Mouse (Mus musculus): ENCODE results near the gene Kbtbd2. TPM values are rescaled to one million over a fixed set of nuclear protein-coding genes. Genes with fewer than 3 reads are reported as not detected.

Gene Kbtbd2
- total RNA-seq, 2 experiments from 2014 or later: 58.1 to 66.1 TPM

- no peak overlapping the region for H3K27ac ChIP-seq
- H3K4me3 ChIP-seq: no peak overlapping the region
- intact Hi-C loops (cut with DNase I): no loop called here
- no peak for DNase-seq (ENCODE audit: extremely low spot score in 1 of 2, low spot score in 2 of 2)
- no peak for TF ChIP-seq CTCF (IDR thresholded peaks at IDR 0.05)
These were observed 13.9 kb downstream of the Kbtbd2 start for GRCm38 (mm10) chr6:56783561-56784272.

- Histone ChIP-seq H3K4me3 (no peak overlapping the region), H3K27ac (no peak overlapping the region)
- intact Hi-C loops (cut with DNase I): no loop called here
- no peak for DNase-seq (ENCODE audit: extremely low spot score in 1 of 2, low spot score in 2 of 2)
- no peak for TF ChIP-seq CTCF (IDR thresholded peaks at IDR 0.05)
These were observed 18.0 kb downstream of the Kbtbd2 start for GRCm38 (mm10) chr6:56779636-56780035.

- intact Hi-C loops (cut with DNase I): no loop called here
- Histone ChIP-seq H3K27ac (no peak overlapping the region), H3K4me3 (no peak overlapping the region)
- TF ChIP-seq CTCF (IDR thresholded peaks at IDR 0.05): no peak
- DNase-seq (ENCODE audit: extremely low spot score in 1 of 2, low spot score in 2 of 2): no peak
These were observed 21.8 kb downstream of the Kbtbd2 start for GRCm38 (mm10) chr6:56775816-56776215.

- DNase-seq (ENCODE audit: extremely low spot score in 1 of 2, low spot score in 2 of 2): no peak
- no peak overlapping the region for H3K4me3 ChIP-seq
- no peak for TF ChIP-seq CTCF (IDR thresholded peaks at IDR 0.05)
- H3K27ac ChIP-seq: no peak overlapping the region
- intact Hi-C loops (cut with DNase I): no loop called here
These were observed 31.9 kb downstream of the Kbtbd2 start for GRCm38 (mm10) chr6:56765696-56766095.

- H3K4me3 ChIP-seq: no peak overlapping the region
- no peak for TF ChIP-seq CTCF (IDR thresholded peaks at IDR 0.05)
- no peak overlapping the region for H3K27ac ChIP-seq
- intact Hi-C loops (cut with DNase I): no loop called here
- no peak for DNase-seq (ENCODE audit: extremely low spot score in 1 of 2, low spot score in 2 of 2)
These were observed 32.3 kb downstream of the Kbtbd2 start for GRCm38 (mm10) chr6:56765265-56765664.

GRCm38 (mm10) chr6:56759324-56759723 lies 38.3 kb downstream of the Kbtbd2 start:
- no peak for TF ChIP-seq CTCF (IDR thresholded peaks at IDR 0.05)
- intact Hi-C loops (cut with DNase I): no loop called here
- no peak for DNase-seq (ENCODE audit: extremely low spot score in 1 of 2, low spot score in 2 of 2)

GRCm38 (mm10) chr6:56756117-56756516 lies 41.5 kb downstream of the Kbtbd2 start:
- Histone ChIP-seq H3K27ac (no peak overlapping the region), H3K4me3 (no peak overlapping the region)
- TF ChIP-seq CTCF (IDR thresholded peaks at IDR 0.05): no peak
- intact Hi-C loops (cut with DNase I): no loop called here
- no peak for DNase-seq (ENCODE audit: extremely low spot score in 1 of 2, low spot score in 2 of 2)

More at GRCm38 (mm10) chr6:56759324-56759723, 38.3 kb downstream of the Kbtbd2 start:
- Histone ChIP-seq H3K4me3 (no peak overlapping the region), H3K27ac (no peak overlapping the region)

- DNase-seq (ENCODE audit: extremely low spot score in 1 of 2, low spot score in 2 of 2): no peak
- Histone ChIP-seq H3K27ac (no peak overlapping the region), H3K4me3 (no peak overlapping the region)
- TF ChIP-seq CTCF (IDR thresholded peaks at IDR 0.05): no peak
- intact Hi-C loops (cut with DNase I): no loop called here
These were observed 43.9 kb downstream of the Kbtbd2 start for GRCm38 (mm10) chr6:56753719-56754118.

GRCm38 (mm10) chr6:56745950-56746543 lies 51.6 kb downstream of the Kbtbd2 start:
- no peak overlapping the region for H3K27ac ChIP-seq
- no peak for TF ChIP-seq CTCF (IDR thresholded peaks at IDR 0.05)
- H3K4me3 ChIP-seq: no peak overlapping the region
- DNase-seq (ENCODE audit: extremely low spot score in 1 of 2, low spot score in 2 of 2): no peak
- intact Hi-C loops (cut with DNase I): no loop called here

- Histone ChIP-seq H3K27ac (no peak overlapping the region), H3K4me3 (no peak overlapping the region)
- intact Hi-C loops (cut with DNase I): no loop called here
- DNase-seq (ENCODE audit: extremely low spot score in 1 of 2, low spot score in 2 of 2): no peak
- TF ChIP-seq CTCF (IDR thresholded peaks at IDR 0.05): no peak
These were observed 65.1 kb downstream of the Kbtbd2 start for GRCm38 (mm10) chr6:56732545-56732944.

Other genes with a start within 250 kb of the Kbtbd2 start
- 1 to 10 TPM; 3.1 to 6.3 TPM for gene Pde1c, start 228.7 kb downstream of the Kbtbd2 start, total RNA-seq (2021)
- 10 to 100 TPM; 13.6 to 14.4 TPM for gene Lsm5, start 93.1 kb downstream of the Kbtbd2 start, total RNA-seq (2021)
- 10 to 100 TPM; 42.6 to 46.4 TPM for gene Avl9, start 82.9 kb downstream of the Kbtbd2 start, total RNA-seq (2021)
- gene Fkbp9, start 34.2 kb upstream of the Kbtbd2 start, total RNA-seq (2021): 10 to 100 TPM; 25.9 to 26.6 TPM
- 10 to 100 TPM; 56.1 to 56.6 TPM for gene Nt5c3, start 126.1 kb upstream of the Kbtbd2 start, total RNA-seq (2021)
- under 1 TPM; 0.16 to 0.27 TPM for gene Vmn1r4, start 126.2 kb upstream of the Kbtbd2 start, total RNA-seq (2021)
- gene Vmn1r5, start 172.5 kb upstream of the Kbtbd2 start, total RNA-seq (2021): not detected
- gene Vmn1r6, start 199.4 kb upstream of the Kbtbd2 start, total RNA-seq (2021): not detected
- not detected for gene Vmn1r7, start 227.5 kb upstream of the Kbtbd2 start, total RNA-seq (2021)
- gene Vmn1r8, start 234.5 kb upstream of the Kbtbd2 start, total RNA-seq (2021): not detected